Mouse (Mus musculus) cerebral cortex, adult 2 months (tissue): Measurements from ENCODE around the gene Rab11b.

Experiments used
- WGBS: fragments of 180-500 bp; shearing (Covaris S2); methylation state at CpG from one replicate; pipeline ENCODE4 v1.1.7; 2018; 5-methylcytosine and 5-hydroxymethylcytosine counted together

Rab11b gene

GRCm38 (mm10) chr17:33714779-33715178 is 45.6 kb downstream of the Rab11b start:
- 94% methylated on average over 1 of the region's 1 CpGs for WGBS

- WGBS, result 82% methylated on average over 5 of the region's 5 CpGs
These were observed 47.1 kb downstream of the Rab11b start for GRCm38 (mm10) chr17:33713271-33713670.

GRCm38 (mm10) chr17:33709834-33710233 is 50.5 kb downstream of the Rab11b start:
- WGBS, result 79% methylated on average over 3 of the region's 3 CpGs

GRCm38 (mm10) chr17:33703091-33703490 is 57.2 kb downstream of the Rab11b start:
- 92% methylated on average over 9 of the region's 9 CpGs for WGBS

GRCm38 (mm10) chr17:33702178-33702577 is 58.2 kb downstream of the Rab11b start:
- 67% methylated on average over 1 of the region's 1 CpGs for WGBS

GRCm38 (mm10) chr17:33695471-33695870 is 64.9 kb downstream of the Rab11b start:
- 79% methylated on average over 1 of the region's 1 CpGs for WGBS
